Mouse (Mus musculus) testis, adult 2 months (tissue): ENCODE data around the gene Pnmal1. TPM values are rescaled to one million over a fixed set of nuclear protein-coding genes. Genes with fewer than 3 reads are reported as not detected.
A peak's percentile ranks its signal among the peaks of the same experiment; 100 is the strongest.

Experiments used
- H3K27ac ChIP-seq: fragments of 200-500 bp; 2 replicates; pipeline ENCODE4 v1.5.1; 2012; ENCODE audit warnings: low read depth, low read length; ENCODE audit not compliant: control insufficient read depth, insufficient read depth
- H3K27me3 ChIP-seq: fragments of 200-500 bp; 2 replicates; pipeline ENCODE4 v1.6.1; 2012; ENCODE audit warnings: mild to moderate bottlenecking, low read length, moderate library complexity; ENCODE audit not compliant: control insufficient read depth, insufficient read depth
- H3K36me3 ChIP-seq: fragments of 200-500 bp; 2 replicates; pipeline ENCODE4 v1.6.1; 2012; ENCODE audit warnings: mild to moderate bottlenecking, low read length; ENCODE audit not compliant: control insufficient read depth, insufficient read depth
- H3K4me1 ChIP-seq: fragments of 200-500 bp; 2 replicates; pipeline ENCODE4 v1.6.1; 2012; ENCODE audit warnings: low read length; ENCODE audit not compliant: control insufficient read depth, insufficient read depth
- H3K4me3 ChIP-seq: fragments of 200-500 bp; 2 replicates; pipeline ENCODE4 v1.5.1; 2012; ENCODE audit warnings: low read depth, mild to moderate bottlenecking, low read length, moderate library complexity, mixed read lengths; ENCODE audit not compliant: control insufficient read depth
- CTCF ChIP-seq: fragments of 200-500 bp; IDR thresholded peaks from 2 replicates; pipeline ENCODE4 v1.5.1; 2012; ENCODE audit warnings: low read depth, mild to moderate bottlenecking, inconsistent platforms, low read length, moderate library complexity; ENCODE audit not compliant: control insufficient read depth, insufficient read depth, insufficient replicate concordance
- POLR2A ChIP-seq: fragments of 200-500 bp; IDR thresholded peaks from 2 replicates; pipeline ENCODE4 v1.6.1; 2012; ENCODE audit warnings: low read depth, mild to moderate bottlenecking, inconsistent platforms, low read length, moderate library complexity; ENCODE audit not compliant: control insufficient read depth
- polyA plus RNA-seq: library from polyadenylated mRNA; depleted of rRNA; stranded (reverse); fragments of >200 nt; gene quantifications from 2 replicates; pipeline ENCODE4 v1.2.3, GENCODE M21; 2012; rRNA removed

Pnmal1 gene
- polyA plus RNA-seq, 1 experiment: 7.6 TPM

DNA sequence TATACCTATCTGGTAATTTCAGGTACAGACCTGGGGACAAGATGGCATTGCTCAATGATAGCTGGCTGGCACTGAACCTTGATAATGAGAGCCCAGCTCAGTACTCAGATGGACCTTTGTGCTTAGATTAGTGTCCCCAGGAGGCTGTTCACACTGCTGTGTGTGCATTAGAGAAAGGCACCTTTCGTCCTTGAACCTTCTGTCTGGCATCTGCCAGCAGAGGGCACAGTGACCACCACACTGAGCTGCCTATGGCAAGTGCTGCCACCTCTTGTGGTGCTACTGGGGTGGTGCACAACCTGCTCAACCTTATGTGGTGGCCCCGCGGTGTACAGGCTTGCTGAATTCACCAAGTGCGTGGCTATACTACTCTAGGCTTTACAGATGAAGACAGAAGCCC lies 47.8 kb downstream of the Pnmal1 start:
- Histone ChIP-seq H3K27me3 (no peaks in the 10 kb centered on the region), H3K4me1 (no peaks in the 10 kb centered on the region), H3K4me3 (no peak overlapping the region), H3K36me3 (peaks cover 5% of the 10 kb centered on the region), H3K27ac (no peak overlapping the region)
- TF ChIP-seq CTCF (peak; percentile 55; the same call in 1 of the 2 replicates), POLR2A (no peak)

DNA sequence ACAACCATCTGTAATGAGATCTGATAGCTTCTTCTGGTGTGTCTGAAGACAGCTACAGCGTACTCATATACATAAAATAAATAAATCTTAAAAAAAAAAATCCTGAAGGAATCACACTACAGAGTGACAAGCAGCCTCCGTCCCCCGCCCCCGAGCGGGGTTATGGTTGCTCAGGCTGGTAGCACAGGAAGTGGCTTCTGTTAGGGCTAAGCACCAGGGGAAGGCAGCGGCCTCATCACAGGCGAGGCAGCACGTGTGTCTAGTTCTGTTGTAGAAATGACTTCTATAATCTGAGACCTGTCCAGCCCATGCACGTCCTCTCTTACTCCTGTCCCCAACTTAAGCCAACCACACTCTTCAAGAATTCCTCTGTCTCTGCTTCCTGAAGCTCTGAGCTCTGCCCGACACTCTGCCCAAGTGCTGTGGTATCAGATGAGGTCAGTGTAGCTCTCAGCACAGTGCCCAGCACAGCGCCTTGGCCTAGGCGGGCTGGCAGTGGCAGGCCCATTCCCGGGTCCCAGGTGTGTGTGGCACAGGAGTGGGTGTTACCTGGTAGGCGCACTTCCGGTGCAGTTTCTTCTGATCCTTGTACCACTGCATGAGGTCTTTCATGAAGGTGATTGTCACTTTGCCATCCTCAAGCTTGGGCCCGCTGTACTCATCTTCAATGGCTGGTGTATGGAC lies 50.0 kb downstream of the Pnmal1 start:
- Histone ChIP-seq H3K36me3 (peaks cover 4% of the 10 kb centered on the region), H3K4me1 (no peaks in the 10 kb centered on the region), H3K27ac (no peak overlapping the region), H3K4me3 (no peak overlapping the region), H3K27me3 (no peaks in the 10 kb centered on the region)
- TF ChIP-seq POLR2A (no peak), CTCF (no peak)

DNA sequence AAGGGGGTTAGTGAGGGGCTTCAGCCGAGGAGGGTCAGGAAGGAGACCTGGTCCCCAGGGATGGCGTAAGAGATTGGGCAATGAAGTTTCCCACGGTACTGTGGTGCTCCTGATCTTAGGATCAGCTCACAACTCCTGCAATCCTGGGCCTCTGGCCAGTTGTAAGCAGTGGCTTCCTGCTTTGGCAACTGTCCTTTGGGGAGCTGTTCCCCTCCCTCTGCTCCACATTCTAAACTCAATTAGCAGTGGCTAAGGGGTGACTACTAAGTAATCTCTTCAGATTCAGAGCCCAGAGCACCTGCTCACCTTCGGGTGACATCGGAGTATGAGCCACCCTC lies 50.5 kb downstream of the Pnmal1 start:
- Histone ChIP-seq H3K4me3 (no peak overlapping the region), H3K36me3 (peaks cover 4% of the 10 kb centered on the region), H3K27me3 (no peaks in the 10 kb centered on the region), H3K27ac (no peak overlapping the region), H3K4me1 (no peaks in the 10 kb centered on the region)
- TF ChIP-seq POLR2A: no peak
- no peak for TF ChIP-seq CTCF

DNA sequence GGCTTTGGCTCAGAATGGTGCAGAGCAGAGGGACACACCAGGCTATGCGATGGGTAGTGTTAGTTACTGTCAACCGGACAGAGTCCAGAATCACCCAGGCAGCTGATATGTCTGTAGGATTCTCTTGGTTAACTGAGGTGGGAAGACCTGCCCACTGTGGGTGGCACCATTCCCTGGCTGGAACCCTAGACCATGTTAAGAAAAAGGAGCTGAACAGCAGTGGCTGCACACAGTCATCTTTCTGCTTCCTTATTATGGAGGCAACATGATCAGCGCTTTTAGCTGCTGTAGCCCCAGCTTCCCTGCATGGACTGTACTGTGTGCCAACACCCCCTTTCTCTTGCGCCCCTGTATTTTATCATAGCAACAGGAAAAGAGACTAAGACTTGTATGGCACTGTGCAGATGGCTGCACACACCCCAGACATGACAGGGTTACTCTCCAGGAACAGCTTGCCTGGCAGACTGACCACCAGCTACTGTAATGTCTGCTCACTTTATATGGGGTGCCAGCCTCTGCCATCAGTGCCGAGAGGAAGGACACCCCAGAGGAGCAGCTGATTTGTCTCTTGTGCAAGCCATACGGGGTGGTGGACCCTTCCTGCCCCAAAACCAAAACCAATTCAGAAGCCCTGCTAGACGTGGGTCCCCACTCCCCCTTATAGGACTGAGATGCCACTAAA lies 52.6 kb downstream of the Pnmal1 start:
- H3K27ac ChIP-seq: no peak overlapping the region
- H3K4me1 ChIP-seq: no peaks in the 10 kb centered on the region
- H3K36me3 ChIP-seq: peaks cover 7% of the 10 kb centered on the region
- H3K4me3 ChIP-seq: no peak overlapping the region
- no peaks in the 10 kb centered on the region for H3K27me3 ChIP-seq
- TF ChIP-seq POLR2A (no peak), CTCF (no peak)

Other genes starting within 250 kb of the Pnmal1 start
- not detected in 2 replicates for gene Ceacam9, start 237.8 kb upstream of the Pnmal1 start, polyA plus RNA-seq
- 240 and 279 TPM in 2 replicates for gene Ap2s1, start 221.3 kb upstream of the Pnmal1 start, polyA plus RNA-seq
- gene Slc1a5, start 178.3 kb upstream of the Pnmal1 start, polyA plus RNA-seq: 15.2 and 17.8 TPM in 2 replicates
- gene Strn4, start 143.8 kb upstream of the Pnmal1 start, polyA plus RNA-seq: 130 and 147 TPM in 2 replicates
- 3.4 and 3.6 TPM in 2 replicates for gene Fkrp, start 142.9 kb upstream of the Pnmal1 start, polyA plus RNA-seq
- gene Prkd2, start 116.8 kb upstream of the Pnmal1 start, polyA plus RNA-seq: 2.8 and 4.5 TPM in 2 replicates
- gene Dact3, start 84.4 kb upstream of the Pnmal1 start, polyA plus RNA-seq: 30.7 and 31.2 TPM in 2 replicates
- 9.5 and 10.3 TPM in 2 replicates for gene Gng8, start 67.9 kb upstream of the Pnmal1 start, polyA plus RNA-seq
- 0.20 and 0.26 TPM in 2 replicates for gene Ptgir, start 53.2 kb upstream of the Pnmal1 start, polyA plus RNA-seq
- 433 and 509 TPM in 2 replicates for gene Calm3, start 35.6 kb upstream of the Pnmal1 start, polyA plus RNA-seq
- 34.2 and 41.6 TPM in 2 replicates for gene Pnmal2, start 15.0 kb upstream of the Pnmal1 start, polyA plus RNA-seq
- 1.8 and 2.4 TPM in 2 replicates for gene Gm42372, start 23.4 kb downstream of the Pnmal1 start, polyA plus RNA-seq
- 1.6 TPM in 2 replicates for gene Ccdc8, start 33.0 kb downstream of the Pnmal1 start, polyA plus RNA-seq
- 80.7 and 84.7 TPM in 2 replicates for gene Ppp5c, start 68.2 kb downstream of the Pnmal1 start, polyA plus RNA-seq
- 4.4 and 6.9 TPM in 2 replicates for gene Hif3a, start 102.7 kb downstream of the Pnmal1 start, polyA plus RNA-seq
- 0.16 and 0.19 TPM in 2 replicates for gene Psg16, start 114.4 kb downstream of the Pnmal1 start, polyA plus RNA-seq
- 0.20 and 0.41 TPM in 2 replicates for gene Ceacam3, start 190.6 kb downstream of the Pnmal1 start, polyA plus RNA-seq
- gene Psg29, start 243.8 kb downstream of the Pnmal1 start, polyA plus RNA-seq: 0.19 TPM in 1 of 2 replicates, not detected in the other